Mouse (Mus musculus) layer of hippocampus, postnatal 10 days (tissue): ENCODE measurements around the gene Txndc2. TPM values are rescaled to one million over a fixed set of nuclear protein-coding genes. Genes with fewer than 3 reads are reported as not detected.

ENCODE experiments used
- DNase-seq, 2 experiments: peaks; one replicate each; pipeline ENCODE4 v3.0.0; 2021; ENCODE audit warnings: low spot score in 2 of 2
- long read RNA-seq: library from polyadenylated mRNA; stranded (forward); transcript quantifications from one replicate; pipeline ENCODE4 v2.0.0, GENCODE M21; 2023
- total RNA-seq, 2 experiments: library from RNA; stranded (reverse); gene quantifications; 2 replicates each; pipeline ENCODE4 v1.2.3; 2021

Gene Txndc2
- under 1 TPM; 0.18 to 0.32 TPM for total RNA-seq
- long read RNA-seq: 0 reads

DNA sequence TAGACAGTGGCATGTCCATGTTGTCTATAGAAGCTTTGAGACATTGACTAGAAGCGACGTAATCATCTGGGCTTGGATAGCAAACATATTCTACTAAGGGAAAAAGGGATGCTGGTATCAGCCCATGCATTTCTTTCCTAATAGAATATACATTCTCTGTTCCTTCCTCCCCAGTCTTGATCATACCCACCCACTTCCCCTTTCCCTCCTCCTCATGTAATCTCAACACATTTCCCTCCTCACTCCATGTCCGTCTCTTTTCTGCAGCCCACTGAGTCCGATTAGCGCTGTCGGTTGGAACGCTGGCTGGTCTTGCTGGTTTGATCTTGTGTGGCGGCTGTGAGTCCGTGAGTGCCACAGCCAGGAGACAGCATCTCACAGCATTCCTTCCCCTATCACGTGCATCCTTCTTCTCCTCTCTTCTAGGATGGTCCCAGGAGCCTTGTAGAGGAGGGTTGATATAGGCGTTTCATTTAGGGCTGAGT, at the start of gene Txndc2:
Gene Txndc2 (minus strand): TSS at position 435 of the 485 bp plus-strand sequence.
- DNase-seq: no peak

DNA sequence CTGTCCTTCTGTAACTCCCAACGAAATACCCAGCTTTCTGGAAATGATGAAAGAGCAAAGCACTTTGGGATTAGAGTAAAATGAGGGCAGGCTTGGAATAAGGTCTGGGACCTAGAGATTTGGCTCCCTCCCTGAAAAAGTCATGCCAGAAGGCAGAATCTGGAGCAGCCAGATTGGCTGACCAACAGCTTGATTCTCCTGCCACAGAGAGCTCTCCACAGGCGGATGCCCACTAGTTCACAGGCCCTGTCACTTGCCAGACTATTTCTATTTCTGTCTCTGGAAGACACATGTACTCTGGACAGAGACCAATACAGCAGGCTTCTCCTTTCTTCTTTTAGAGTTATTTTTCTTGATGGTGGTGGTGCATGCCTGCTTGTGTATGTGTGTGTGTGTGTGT, 41.8 kb upstream of the Txndc2 start:
- peak in 1 of 2 experiments; percentile 32 for DNase-seq

DNA sequence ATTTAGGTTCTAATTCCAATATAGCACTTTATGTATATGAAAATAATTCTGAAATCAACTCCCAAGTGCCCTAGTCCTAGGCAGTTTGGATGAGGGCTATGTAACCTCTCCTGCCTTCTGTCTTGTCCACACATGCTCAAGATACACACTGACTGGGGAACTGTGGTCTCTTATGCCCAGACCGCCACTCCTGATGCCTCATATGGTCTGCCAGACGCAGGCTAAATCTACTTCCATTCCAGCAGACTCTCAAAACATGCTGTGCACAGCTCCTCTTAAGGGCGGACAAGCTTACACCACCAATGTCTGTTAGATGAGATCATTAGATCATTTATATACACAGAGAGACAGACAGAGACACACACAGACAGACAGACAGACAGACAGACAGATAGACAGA, 41.3 kb upstream of the Txndc2 start:
- DNase-seq: no peak

DNA sequence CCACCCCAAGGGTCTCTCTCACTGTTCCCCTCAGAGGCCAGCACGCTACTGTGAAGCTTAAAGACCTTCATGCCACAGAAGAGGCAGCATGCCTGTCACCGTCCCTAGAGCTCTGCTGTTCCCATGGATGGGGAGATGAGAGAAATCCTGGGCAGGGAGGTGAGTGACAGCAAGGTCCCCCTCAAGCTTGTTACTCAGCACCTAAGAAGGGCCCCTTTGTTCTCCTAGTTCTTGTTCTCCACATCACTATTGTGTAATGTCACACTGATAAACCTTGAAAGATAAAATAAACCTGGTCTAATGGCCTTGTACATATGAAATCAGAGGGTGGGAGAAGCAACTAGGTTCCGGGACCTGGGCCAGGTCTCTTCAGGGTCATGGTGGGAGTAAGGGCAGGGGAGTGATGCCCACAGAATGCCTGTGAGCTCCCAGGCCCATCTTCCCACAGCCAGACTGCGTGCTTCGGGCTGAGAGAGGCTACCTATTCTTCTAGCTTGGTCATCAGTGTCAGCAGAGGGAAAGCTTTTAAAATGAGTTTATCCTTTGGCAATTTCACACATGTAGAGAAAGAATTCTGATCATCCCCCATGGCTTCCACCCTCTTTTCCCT, 40.2 kb upstream of the Txndc2 start:
- no peak for DNase-seq

- DNase-seq: no peak
These were observed 39.5 kb upstream of the Txndc2 start for GRCm38 (mm10) chr17:65681516-65681915.

- no peak for DNase-seq
These were observed 38.9 kb upstream of the Txndc2 start for GRCm38 (mm10) chr17:65680801-65681412.

GRCm38 (mm10) chr17:65679806-65680446, 38.0 kb upstream of the Txndc2 start:
- no peak for DNase-seq

DNA sequence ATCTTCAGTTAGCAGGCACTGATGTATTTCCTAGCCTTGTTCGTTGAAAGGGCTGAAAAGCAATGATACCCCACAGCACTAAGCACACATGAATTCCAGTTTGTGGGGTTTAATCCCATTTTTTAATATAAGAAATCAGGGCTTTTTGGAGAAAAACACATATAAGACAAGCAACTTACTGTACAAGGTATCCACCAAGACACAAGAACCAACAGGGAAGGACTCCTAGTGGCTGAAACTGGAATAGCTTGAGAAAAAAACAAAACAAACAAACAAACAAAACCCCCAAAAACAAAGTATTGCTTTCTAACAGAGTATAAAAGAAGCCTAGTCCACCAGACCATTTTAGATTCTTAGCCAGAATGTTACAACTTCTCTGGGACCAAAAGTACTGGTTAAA, 35.8 kb upstream of the Txndc2 start:
- DNase-seq: no peak

DNA sequence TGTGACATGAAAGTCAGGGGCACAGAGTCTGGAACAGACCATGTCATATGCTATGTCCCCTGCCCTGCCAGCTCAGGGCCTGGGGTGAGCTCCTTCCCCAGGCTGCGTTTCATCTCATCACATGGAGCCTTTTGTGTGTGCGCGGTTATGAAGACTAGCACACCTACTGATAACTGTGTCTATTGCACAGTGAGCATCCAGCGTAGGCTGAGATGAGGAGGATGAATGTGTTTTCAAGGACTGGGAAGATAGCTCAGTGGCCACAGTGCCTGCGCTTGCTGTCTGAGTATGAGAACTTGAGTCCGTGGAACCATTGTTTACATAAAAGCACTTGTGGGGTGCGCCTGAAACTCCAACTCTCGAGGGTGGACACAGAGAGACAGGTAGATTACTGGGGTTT, 34.6 kb upstream of the Txndc2 start:
- DNase-seq: no peak

GRCm38 (mm10) chr17:65675985-65676384, 34.0 kb upstream of the Txndc2 start:
- DNase-seq: no peak

- DNase-seq: no peak
These were observed 32.8 kb upstream of the Txndc2 start for GRCm38 (mm10) chr17:65674710-65675171.

DNA sequence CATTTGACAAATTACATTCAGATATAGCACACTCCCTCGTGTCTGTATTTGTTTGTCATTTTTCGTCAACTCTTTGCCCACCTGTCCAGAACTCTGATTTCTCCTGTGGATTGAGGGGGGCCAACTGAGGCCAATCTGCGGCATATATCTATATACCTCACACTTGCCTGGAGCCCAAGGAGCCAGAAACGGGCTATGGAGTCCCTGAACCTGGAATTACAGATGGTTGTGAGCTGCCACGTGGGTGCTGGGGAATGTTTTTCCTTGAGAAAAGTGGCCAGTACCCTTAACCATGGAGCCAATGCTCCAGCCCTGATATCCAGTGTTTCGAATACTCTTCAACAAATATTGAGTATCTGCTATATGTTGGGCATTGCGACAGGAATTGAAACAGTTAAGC, 31.0 kb upstream of the Txndc2 start:
- no peak for DNase-seq

- no peak for DNase-seq
These were observed 27.1 kb upstream of the Txndc2 start for GRCm38 (mm10) chr17:65669061-65669460.

GRCm38 (mm10) chr17:65667792-65668191, 25.8 kb upstream of the Txndc2 start:
- DNase-seq: no peak

DNA sequence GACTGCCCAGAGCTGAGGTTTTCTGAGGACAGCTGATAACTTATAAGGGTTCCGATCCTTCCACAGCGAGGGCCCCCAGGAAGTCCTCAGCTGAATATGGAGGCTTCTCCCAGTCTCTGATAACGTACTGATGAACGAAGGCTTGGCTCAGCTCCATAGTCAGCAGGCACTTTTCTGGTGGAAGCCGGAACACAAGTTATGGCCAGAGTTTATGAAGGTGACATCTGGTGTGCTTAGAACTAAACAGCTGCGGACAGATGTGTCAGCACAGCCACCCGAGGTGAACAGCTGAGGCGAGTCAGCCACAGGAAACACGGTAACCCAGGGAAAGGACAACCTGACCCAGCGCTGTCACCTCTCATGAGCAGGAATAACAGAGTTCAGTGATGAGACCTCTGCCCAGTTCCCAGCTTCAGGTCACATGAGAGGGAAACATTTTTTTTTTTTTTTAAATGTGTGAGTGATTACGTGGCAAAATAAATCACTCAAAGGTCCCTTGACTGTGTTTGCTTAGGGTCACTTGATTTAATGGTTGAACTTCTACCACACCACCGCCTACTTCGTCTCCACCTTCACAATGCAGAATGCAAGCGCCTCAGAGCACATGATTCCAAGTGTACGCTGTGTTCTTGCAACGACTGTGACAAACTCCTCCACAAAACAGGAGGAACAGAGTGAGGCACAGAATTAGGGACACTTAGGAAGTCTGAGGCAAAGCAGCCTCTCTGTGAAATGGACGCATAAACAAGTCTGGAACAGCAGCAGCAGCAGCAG, 24.6 kb upstream of the Txndc2 start:
- no peak for DNase-seq

DNA sequence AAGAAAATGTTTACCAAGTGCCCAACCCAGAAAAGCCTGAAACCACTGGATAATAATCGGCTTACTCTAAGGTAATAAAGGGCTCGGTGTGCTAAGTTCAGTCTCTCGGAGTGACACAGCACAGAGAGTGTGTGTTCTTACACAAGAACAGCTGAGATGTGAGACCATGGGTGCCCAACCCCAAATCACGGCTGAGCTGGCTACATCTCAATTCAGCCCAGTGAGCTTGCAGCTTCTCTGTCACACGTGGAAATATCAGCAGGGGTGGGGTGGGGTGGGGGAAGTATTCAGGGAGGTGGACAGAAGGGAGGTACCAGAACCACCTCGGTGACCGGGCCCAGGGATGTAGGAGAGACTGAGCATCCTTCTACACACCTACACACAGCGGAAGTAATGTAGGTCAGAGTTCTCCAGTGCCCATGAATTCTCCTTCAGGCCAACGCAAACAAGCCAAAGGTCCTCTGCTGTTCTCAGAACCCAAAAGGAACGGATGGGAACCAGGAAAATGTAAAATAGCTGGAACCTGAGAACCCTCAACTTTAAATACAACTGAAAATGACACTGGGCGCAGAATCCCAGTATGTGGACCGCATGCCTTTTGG, 23.9 kb upstream of the Txndc2 start:
- DNase-seq: no peak

DNA sequence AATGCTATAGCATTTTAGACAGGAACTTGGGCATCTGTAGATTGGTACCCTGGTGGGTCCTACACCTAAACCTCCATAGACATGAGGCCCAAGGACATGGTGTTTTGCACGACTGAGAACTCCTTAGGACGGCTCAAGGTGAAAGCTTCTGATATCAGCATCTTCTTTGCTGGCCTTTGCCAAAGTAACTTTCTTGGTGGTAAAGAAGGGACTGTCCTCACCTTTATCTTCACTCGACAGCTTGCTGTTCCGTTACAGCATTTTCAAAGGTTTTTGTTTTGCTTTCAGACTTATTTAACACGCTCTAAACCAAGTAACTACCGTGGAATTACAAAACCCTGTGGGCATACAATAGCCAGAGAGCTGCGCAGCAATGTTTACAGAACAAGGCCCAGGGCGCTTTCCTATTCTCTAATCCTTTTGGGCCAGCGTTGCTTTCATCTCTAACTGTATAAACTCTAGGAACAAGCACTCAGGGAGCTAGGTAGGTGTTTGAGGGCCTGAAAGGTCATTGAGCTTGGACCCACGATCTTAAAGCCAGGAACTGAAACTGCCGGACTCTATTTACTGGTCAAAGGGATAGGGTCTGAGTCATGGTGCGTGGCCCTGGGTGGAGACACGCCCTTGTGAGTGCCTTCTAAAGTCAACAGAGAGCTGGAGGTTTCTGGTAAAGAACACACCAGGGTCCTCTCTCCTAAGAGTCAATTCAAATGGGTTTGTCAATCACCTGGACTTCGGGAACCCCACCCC, 21.5 kb upstream of the Txndc2 start:
- DNase-seq: no peak

DNA sequence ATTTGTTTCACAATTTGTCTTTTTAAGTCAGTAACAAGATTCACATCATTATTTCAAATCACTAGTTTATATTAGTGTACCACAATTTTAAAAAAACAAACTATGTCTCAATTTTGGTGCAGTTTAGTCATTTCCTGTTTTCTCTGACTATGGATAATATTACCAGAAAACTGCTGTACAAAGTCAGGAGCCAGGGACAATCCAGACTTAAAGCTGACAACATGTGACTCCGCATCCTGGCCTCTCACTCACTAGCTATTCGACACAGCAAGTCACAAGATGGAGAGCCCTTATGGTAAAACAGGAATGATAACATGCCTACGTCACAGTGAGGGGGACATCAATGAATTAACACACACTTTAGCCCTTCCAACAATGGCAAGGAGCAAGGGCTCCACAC, 20.7 kb upstream of the Txndc2 start:
- DNase-seq: no peak

DNA sequence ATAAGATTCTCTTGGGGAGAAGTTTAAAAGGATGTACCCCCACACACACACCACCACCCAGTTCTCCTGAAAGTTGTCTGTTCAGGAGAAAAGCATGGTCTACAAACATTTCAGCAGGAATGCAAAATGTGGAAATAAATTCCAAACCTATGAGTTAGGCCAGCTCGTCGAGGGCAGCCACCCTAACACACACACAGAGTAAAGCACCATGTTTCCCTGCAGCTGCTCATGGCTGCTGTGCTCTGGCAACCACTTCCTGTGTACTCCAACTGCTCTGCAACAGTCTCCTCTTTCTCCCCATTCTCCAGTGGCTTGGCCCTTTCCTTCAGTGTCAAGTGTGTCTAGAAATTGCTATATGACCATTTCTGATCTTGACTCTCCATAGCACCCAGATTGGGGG, 16.4 kb upstream of the Txndc2 start:
- DNase-seq: no peak

- no peak for DNase-seq
These were observed 16.0 kb upstream of the Txndc2 start for GRCm38 (mm10) chr17:65657958-65658357.

- DNase-seq: no peak
These were observed 14.8 kb upstream of the Txndc2 start for GRCm38 (mm10) chr17:65656731-65657130.
